Mouse (Mus musculus) erythroblast, embryonic 14.5 days (primary cell): ENCODE measurements around the gene Dqx1. TPM values are rescaled to one million over a fixed set of nuclear protein-coding genes. Genes with fewer than 3 reads are reported as not detected.

Source experiments
- H3K27me3 ChIP-seq: 2 replicates; pipeline ENCODE4 v1.6.1; 2012; ENCODE audit warnings: inconsistent platforms; ENCODE audit not compliant: control insufficient read depth
- H3K36me3 ChIP-seq: 2 replicates; pipeline ENCODE4 v1.6.1; 2012; ENCODE audit warnings: mild to moderate bottlenecking, inconsistent platforms; ENCODE audit not compliant: control insufficient read depth
- H3K4me1 ChIP-seq: 2 replicates; pipeline ENCODE4 v1.6.1; 2012; ENCODE audit warnings: inconsistent platforms; ENCODE audit not compliant: control insufficient read depth
- H3K4me3 ChIP-seq: replicated peaks from 2 replicates; pipeline ENCODE3; 2012; ENCODE audit warnings: moderate library complexity, mild to moderate bottlenecking, inconsistent platforms
- H3K9me3 ChIP-seq: 2 replicates; pipeline ENCODE4 v1.6.1; 2012; ENCODE audit warnings: low read length, inconsistent platforms, mixed read lengths; ENCODE audit not compliant: control insufficient read depth
- GATA1 ChIP-seq: IDR thresholded peaks from 2 replicates; pipeline ENCODE4 v1.6.1; 2012; ENCODE audit warnings: low read length, inconsistent platforms, mixed read lengths
- TAL1 ChIP-seq: IDR thresholded peaks from 3 replicates; pipeline ENCODE4 v1.6.1; 2012; ENCODE audit warnings: low read length, inconsistent platforms, mixed read lengths
- polyA plus RNA-seq: library from polyadenylated mRNA; stranded (reverse); fragments of >175 nt; gene quantifications from 2 replicates; pipeline ENCODE4 v1.2.3, GENCODE M21; 2012

Gene Dqx1
- polyA plus RNA-seq, 1 experiment = 0.14 TPM

DNA sequence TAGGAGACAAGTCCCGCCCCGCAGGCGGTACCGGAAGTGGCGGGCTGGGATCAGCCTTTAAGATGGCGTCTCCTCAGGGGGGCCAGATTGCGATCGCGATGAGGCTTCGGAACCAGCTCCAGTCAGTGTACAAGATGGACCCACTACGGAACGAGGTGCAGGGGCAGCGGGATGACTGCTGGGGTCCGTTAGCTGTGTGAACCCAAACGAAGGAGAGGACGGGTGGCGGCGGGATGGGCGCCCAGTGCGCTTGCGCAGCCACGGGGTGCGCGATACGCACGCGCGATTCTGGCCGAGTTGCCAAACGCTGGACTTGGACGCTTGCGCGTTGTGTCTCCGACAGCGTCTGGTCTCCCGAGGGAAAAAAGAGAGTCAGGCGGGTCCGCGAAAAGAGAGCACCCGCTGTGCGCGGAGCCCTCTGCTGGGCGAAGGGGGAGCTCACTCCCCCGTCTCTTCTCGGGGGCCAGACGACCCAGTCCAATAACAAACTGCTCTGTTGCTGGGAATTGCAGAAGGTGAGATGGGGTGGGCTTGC lies 20.7 kb downstream of the Dqx1 start:
- no peaks in the 10 kb centered on the region for H3K9me3 ChIP-seq
- peaks cover 29% of the 10 kb centered on the region for H3K36me3 ChIP-seq
- TF ChIP-seq TAL1 (no peak), GATA1 (peak; percentile 63)
- H3K4me1 ChIP-seq = peaks cover 31% of the 10 kb centered on the region
- H3K27me3 ChIP-seq = peaks cover 51% of the 10 kb centered on the region
- peak overlapping the region; percentile 70 for H3K4me3 ChIP-seq

GRCm38 (mm10) chr6:83080210-83080609 lies 22.6 kb downstream of the Dqx1 start:
- H3K4me3 ChIP-seq = no peak overlapping the region
- H3K9me3 ChIP-seq = no peaks in the 10 kb centered on the region
- peaks cover 29% of the 10 kb centered on the region for H3K36me3 ChIP-seq
- H3K27me3 ChIP-seq = peaks cover 51% of the 10 kb centered on the region
- peaks cover 31% of the 10 kb centered on the region for H3K4me1 ChIP-seq
- TF ChIP-seq TAL1 (no peak), GATA1 (no peak)

DNA sequence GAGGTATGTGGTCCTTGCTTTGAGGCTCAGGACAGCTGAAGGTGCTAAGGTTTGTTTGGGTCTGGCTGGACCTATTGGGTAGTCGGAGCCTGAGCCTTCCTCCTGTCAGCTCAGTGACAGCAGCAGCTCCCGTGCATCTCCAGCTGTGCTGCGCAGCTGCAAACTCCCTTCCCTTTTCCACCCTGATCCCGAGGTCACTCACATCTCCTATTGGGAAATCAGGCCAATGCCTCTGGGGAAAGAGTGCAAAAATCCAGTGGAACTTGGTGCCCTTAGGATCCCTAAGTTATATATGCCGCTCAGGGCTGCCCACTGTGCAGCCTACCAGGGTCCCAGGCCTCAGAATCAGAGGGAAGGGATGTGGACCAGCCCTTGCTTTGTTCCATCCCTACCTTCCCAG lies 25.9 kb downstream of the Dqx1 start:
- Histone ChIP-seq H3K36me3 (peaks cover 29% of the 10 kb centered on the region), H3K4me3 (no peak overlapping the region), H3K4me1 (peaks cover 20% of the 10 kb centered on the region), H3K9me3 (peaks cover 15% of the 10 kb centered on the region), H3K27me3 (peaks cover 60% of the 10 kb centered on the region)
- TF ChIP-seq GATA1 = no peak
- no peak for TF ChIP-seq TAL1

GRCm38 (mm10) chr6:83084477-83084876 lies 26.8 kb downstream of the Dqx1 start:
- no peak overlapping the region for H3K4me3 ChIP-seq
- peaks cover 11% of the 10 kb centered on the region for H3K4me1 ChIP-seq
- H3K9me3 ChIP-seq = peaks cover 15% of the 10 kb centered on the region
- H3K27me3 ChIP-seq = peaks cover 69% of the 10 kb centered on the region
- peaks cover 27% of the 10 kb centered on the region for H3K36me3 ChIP-seq
- no peak for TF ChIP-seq GATA1
- no peak for TF ChIP-seq TAL1

DNA sequence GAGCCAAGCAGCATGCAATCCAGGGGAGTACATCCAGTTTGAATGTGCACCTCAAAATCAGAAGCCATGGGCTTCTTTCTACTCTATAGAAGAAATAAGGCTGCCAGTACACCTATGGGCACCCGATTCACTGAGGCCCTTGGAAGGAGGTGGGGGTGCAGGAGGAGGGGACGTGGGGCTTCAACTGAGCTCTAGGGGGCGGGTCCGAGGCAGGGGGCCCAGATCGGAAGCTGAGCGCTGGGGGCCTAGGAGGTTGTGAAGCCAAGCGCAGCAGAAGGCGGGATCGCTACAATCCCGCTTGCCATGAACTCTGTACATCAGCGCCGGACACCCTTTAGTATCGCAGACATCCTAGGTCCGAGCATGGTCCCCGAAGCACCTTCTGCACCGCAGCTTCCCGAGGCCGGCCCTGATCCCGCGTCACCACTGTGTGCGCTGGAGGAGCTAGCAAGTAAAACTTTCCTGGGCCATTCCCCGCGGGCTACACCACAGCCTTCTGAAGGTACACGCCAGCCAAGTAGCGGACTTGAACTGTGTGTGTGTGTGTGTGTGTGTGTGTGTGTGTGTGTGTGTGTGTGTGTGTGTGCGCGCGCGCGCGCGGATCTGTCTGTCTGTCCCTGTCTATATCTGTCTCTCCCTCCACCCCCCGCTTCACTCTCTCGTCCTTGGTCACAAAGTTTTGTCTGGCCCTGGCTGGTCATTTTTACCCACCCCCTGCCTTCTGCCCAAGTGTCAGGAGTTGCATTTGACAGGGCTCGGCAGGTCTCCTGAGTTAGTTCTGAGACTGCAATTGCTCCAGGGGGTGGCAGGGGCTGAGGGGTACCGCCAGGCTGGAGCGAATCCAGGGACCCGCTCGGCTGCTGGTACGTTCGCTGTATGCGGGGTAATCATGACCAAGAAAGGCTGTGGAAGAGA lies 28.7 kb downstream of the Dqx1 start, which contains the start of gene Lbx2:
TSS of gene Lbx2 (plus strand) at position 247 of the 915 bp plus-strand sequence.
- Histone ChIP-seq H3K27me3 (peaks cover 86% of the 10 kb centered on the region), H3K4me3 (no peak within 1 kb of the TSS), H3K9me3 (peaks cover 15% of the 10 kb centered on the region), H3K36me3 (peaks cover 9% of the 10 kb centered on the region), H3K4me1 (no peaks in the 10 kb centered on the region)
- TF ChIP-seq TAL1 = no peak
- TF ChIP-seq GATA1 = no peak

- peaks cover 4% of the 10 kb centered on the region for H3K36me3 ChIP-seq
- H3K4me3 ChIP-seq = no peak overlapping the region
- H3K4me1 ChIP-seq = no peaks in the 10 kb centered on the region
- H3K9me3 ChIP-seq = peaks cover 15% of the 10 kb centered on the region
- TF ChIP-seq GATA1 (no peak), TAL1 (no peak)
- peaks cover 94% of the 10 kb centered on the region for H3K27me3 ChIP-seq
These were observed 29.7 kb downstream of the Dqx1 start for GRCm38 (mm10) chr6:83087205-83087925.

DNA sequence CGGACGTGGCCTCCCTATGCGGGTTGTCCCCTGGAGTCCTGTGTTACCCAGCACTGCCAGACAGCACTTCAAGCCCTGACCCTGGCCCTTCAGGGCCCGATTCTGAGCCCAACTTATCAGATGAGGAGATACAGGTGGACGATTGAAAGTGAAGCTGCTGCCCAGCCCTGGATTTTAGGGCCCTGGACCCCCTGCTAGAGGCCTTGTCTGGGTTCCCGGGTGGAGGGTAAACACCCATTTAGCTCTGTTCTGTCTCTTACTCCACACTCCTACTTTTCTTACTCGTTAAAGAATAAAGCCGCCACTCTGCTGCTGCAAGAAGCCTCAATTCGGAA lies 30.2 kb downstream of the Dqx1 start:
- Histone ChIP-seq H3K36me3 (peaks cover under 1% of the 10 kb centered on the region; the same call in 1 of the 2 replicates), H3K4me1 (no peaks in the 10 kb centered on the region), H3K27me3 (peaks cover 94% of the 10 kb centered on the region), H3K4me3 (no peak overlapping the region), H3K9me3 (peaks cover 15% of the 10 kb centered on the region)
- TF ChIP-seq TAL1 = no peak
- no peak for TF ChIP-seq GATA1

DNA sequence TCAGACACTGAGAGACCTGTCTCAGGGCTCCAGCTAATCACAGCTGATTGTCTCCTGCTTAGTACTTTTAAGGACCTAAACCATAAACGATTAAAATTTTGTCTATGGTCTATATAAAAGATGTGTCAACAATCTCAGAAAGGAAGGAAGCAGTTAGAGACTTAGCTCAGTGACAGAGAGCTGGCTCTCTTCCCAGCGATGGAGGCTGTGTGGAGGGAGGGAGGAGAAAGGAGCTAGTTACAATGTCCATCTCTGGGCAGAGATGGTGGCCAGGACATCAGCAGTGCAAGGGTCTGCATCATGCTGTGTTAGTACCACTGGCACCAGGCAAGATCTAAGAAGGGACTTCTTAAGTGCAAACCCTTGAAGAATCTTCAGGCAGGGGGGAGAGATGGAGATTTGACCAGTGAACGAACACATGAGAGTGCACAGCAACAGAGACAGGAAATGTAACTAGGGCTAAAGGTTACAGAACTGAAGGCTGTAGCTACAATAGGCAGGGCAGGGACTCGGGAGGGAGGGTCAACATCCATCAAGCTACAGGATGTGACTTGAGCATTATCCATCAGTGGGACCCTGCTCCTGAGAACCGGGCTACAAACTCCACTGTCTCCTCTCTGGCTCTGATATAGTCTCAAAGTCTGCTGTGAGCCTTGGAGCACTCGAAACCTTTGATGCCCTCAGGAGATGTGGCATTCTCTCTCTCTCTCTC lies 34.9 kb downstream of the Dqx1 start:
- Histone ChIP-seq H3K36me3 (no peaks in the 10 kb centered on the region), H3K4me1 (no peaks in the 10 kb centered on the region), H3K4me3 (no peak overlapping the region), H3K27me3 (peaks cover 78% of the 10 kb centered on the region), H3K9me3 (peaks cover 9% of the 10 kb centered on the region)
- TF ChIP-seq GATA1 (no peak), TAL1 (no peak)

DNA sequence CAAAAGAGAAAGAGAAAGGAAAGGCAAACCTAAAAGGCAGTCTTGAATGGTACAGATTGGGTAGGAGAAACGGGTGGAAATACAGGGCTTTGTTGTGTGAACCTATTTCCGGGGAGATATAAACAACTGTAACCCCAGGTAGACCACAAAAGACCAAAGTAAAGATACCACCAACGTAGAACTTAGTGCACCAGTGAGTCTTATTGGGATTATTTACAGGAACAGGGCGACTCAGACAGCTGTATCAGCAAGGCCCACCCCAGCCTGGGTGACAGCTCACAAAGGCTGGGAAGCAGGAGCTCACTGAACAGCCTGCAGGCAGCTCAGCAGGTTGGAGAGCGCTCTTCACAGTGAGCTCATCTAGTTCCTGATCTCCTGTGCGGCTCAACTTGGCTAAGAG lies 38.3 kb downstream of the Dqx1 start:
- peaks cover 6% of the 10 kb centered on the region for H3K9me3 ChIP-seq
- H3K4me1 ChIP-seq = peaks cover 5% of the 10 kb centered on the region
- H3K27me3 ChIP-seq = peaks cover 66% of the 10 kb centered on the region
- TF ChIP-seq TAL1 (no peak), GATA1 (no peak)
- H3K4me3 ChIP-seq = no peak overlapping the region
- no peaks in the 10 kb centered on the region for H3K36me3 ChIP-seq
